Mouse (Mus musculus) embryonic stem cell, embryonic (primary cell): Measurements from ENCODE around the gene Rubcn.

Experiments
- CTCF ChIA-PET, 4 experiments: fragments of 300-600 bp in 2 of 4; fragments of 350-600 bp in 2 of 4; sonication (Branson Sonifier 250); formaldehyde crosslinking; loops; one replicate each; lab custom pipeline; 2022; ENCODE audit warnings: inconsistent platforms in 2 of 4; lab: Charles Lee
- POLR2A ChIA-PET, 4 experiments: fragments of 300-600 bp in 2 of 4; fragments of 350-600 bp in 2 of 4; sonication (Branson Sonifier 250); formaldehyde crosslinking; loops; one replicate each; lab custom pipeline; 2022; ENCODE audit warnings: antibody characterized with exemption in 4 of 4, inconsistent platforms in 1 of 4; lab: Charles Lee

Gene Rubcn

GRCm38 (mm10) chr16:32778956-32779355 lies 98.6 kb downstream of the Rubcn start:
- ChIA-PET CTCF (interaction anchor here in 1 of 4 experiments (1.0 kb wide), 1 partner anchor 74 kb away, joined by 4 read pairs; no protein-coding TSS in a partner anchor), POLR2A (no interaction called here)

GRCm38 (mm10) chr16:32776676-32777075 lies 100.9 kb downstream of the Rubcn start:
- CTCF ChIA-PET = interaction anchor here in 2 of 4 experiments (0.5 to 0.6 kb wide), 3 partner anchors 13 to 890 kb away, joined by 3 to 5 read pairs (median 5); no protein-coding TSS in a partner anchor

More at GRCm38 (mm10) chr16:32776676-32777075, 100.9 kb downstream of the Rubcn start:
- POLR2A ChIA-PET = no interaction called here
